ENCODE assay signal across 8 mouse cellular contexts in genomic region chr17:24469336-24469909, GRCm38 (mm10). TPM values are rescaled to one million over a fixed set of nuclear protein-coding genes. Genes with fewer than 3 reads are reported as not detected.
DNase-seq lines count a peak whose midpoint lies in the region; ATAC-seq and TF ChIP-seq lines count a peak whose summit lies in the region.

No protein-coding gene starts in this region.

- TF ChIP-seq CTCF in kidney, postnatal 0 days (IDR thresholded peaks at IDR 0.05; ENCODE audit: low read depth): no peak
- TF ChIP-seq CTCF in hindbrain, postnatal 0 days (IDR thresholded peaks at IDR 0.05; ENCODE audit: low read depth): no peak

- peak overlapping the region; percentile 70 for H3K4me3 ChIP-seq in kidney, postnatal 0 days (replicated peaks; ENCODE audit: low read depth, low read length)
- peak overlapping the region; percentile 91 for H3K4me3 ChIP-seq in embryonic facial prominence, embryonic 10.5 days
- peak overlapping the region; percentile 79 for H3K4me3 ChIP-seq in hindbrain, postnatal 0 days (ENCODE audit: low read length)
- peak overlapping the region; percentile 92 for H3K4me3 ChIP-seq in midbrain, embryonic 16.5 days (ENCODE audit: low read depth, low read length)

- H3K9me3 ChIP-seq in kidney, postnatal 0 days (replicated peaks; ENCODE audit: low read length): no peaks in the 10 kb centered on the region
- no peaks in the 10 kb centered on the region for H3K9me3 ChIP-seq in embryonic facial prominence, embryonic 10.5 days
- H3K9me3 ChIP-seq in hindbrain, postnatal 0 days (ENCODE audit: low read length): no peaks in the 10 kb centered on the region
- H3K9me3 ChIP-seq in midbrain, embryonic 16.5 days (replicated peaks; ENCODE audit: control insufficient read depth, low read length, poor library complexity, severe bottlenecking): no peaks in the 10 kb centered on the region

- no peaks in the 10 kb centered on the region for H3K27me3 ChIP-seq in kidney, postnatal 0 days (ENCODE audit: insufficient read depth, low read length)
- H3K27me3 ChIP-seq in embryonic facial prominence, embryonic 10.5 days (replicated peaks; ENCODE audit: low read depth, poor library complexity, severe bottlenecking): no peaks in the 10 kb centered on the region
- H3K27me3 ChIP-seq in hindbrain, postnatal 0 days (ENCODE audit: insufficient read depth, low read length): no peaks in the 10 kb centered on the region
- H3K27me3 ChIP-seq in midbrain, embryonic 16.5 days (ENCODE audit: control insufficient read depth, insufficient read depth, low read depth, low read length): no peaks in the 10 kb centered on the region

- DNase-seq in kidney, postnatal 0 days (ENCODE audit: low spot score): no peak
- no peak for DNase-seq in kidney, postnatal 4 days
- DNase-seq in embryonic facial prominence, embryonic 10.5 days (ENCODE audit: low spot score): no peak
- DNase-seq in hindbrain, postnatal 0 days (ENCODE audit: low spot score): no peak
- no peak for DNase-seq in right cerebral cortex, postnatal 10 days (ENCODE audit: low spot score in 2 of 2)
- no peak for DNase-seq in left cerebral cortex, adult 9 months (ENCODE audit: low spot score in 2 of 2)

- peak overlapping the region; percentile 95 for H3K4me2 ChIP-seq in kidney, postnatal 0 days (ENCODE audit: low read length)
- H3K4me2 ChIP-seq in hindbrain, postnatal 0 days (ENCODE audit: low read depth, low read length): peak overlapping the region; percentile 97
- peak overlapping the region; percentile 66 for H3K4me2 ChIP-seq in midbrain, embryonic 16.5 days (ENCODE audit: low read length)

- H3K27ac ChIP-seq in kidney, postnatal 0 days: peak overlapping the region; percentile 81
- H3K27ac ChIP-seq in embryonic facial prominence, embryonic 10.5 days (replicated peaks): peak overlapping the region; percentile 92
- peak overlapping the region; percentile 92 for H3K27ac ChIP-seq in hindbrain, postnatal 0 days
- peak overlapping the region; percentile 86 for H3K27ac ChIP-seq in midbrain, embryonic 16.5 days (ENCODE audit: low read length)

- ATAC-seq in kidney, postnatal 0 days (replicated peaks; ENCODE audit: low FRiP score, low read depth): no peak
- no peak for ATAC-seq in hindbrain, postnatal 0 days
- no peak for ATAC-seq in midbrain, embryonic 16.5 days
- no peak for ATAC-seq in activated CD4-positive, CD25-positive, alpha-beta regulatory T cell, adult 4 months

- H3K4me1 ChIP-seq in kidney, postnatal 0 days (replicated peaks; ENCODE audit: insufficient read depth, low read length): peaks cover 24% of the 10 kb centered on the region
- peaks cover 38% of the 10 kb centered on the region for H3K4me1 ChIP-seq in embryonic facial prominence, embryonic 10.5 days
- H3K4me1 ChIP-seq in hindbrain, postnatal 0 days (ENCODE audit: insufficient read depth, low read length): peaks cover 18% of the 10 kb centered on the region
- peaks cover 22% of the 10 kb centered on the region for H3K4me1 ChIP-seq in midbrain, embryonic 16.5 days (ENCODE audit: control insufficient read depth, insufficient read depth, low read length)

- H3K9ac ChIP-seq in kidney, postnatal 0 days (ENCODE audit: low read depth, low read length): peak overlapping the region; percentile 82; the same call in 1 of the 2 replicates
- H3K9ac ChIP-seq in hindbrain, postnatal 0 days (replicated peaks; ENCODE audit: low read length): peak overlapping the region; percentile 80
- H3K9ac ChIP-seq in midbrain, embryonic 16.5 days (ENCODE audit: low read depth, low read length): peak overlapping the region; percentile 59

- H3K36me3 ChIP-seq in kidney, postnatal 0 days (ENCODE audit: insufficient read depth, low read length): 0 out of 2 replicates have a peak, but pooled peaks cover 3% of the 10 kb centered on the region
- H3K36me3 ChIP-seq in embryonic facial prominence, embryonic 10.5 days (replicated peaks): peaks cover 26% of the 10 kb centered on the region
- 0 out of 2 replicates have a peak, but pooled peaks cover 8% of the 10 kb centered on the region for H3K36me3 ChIP-seq in hindbrain, postnatal 0 days (ENCODE audit: insufficient read depth, low read length)
- peaks cover under 1% of the 10 kb centered on the region; the same call in 1 of the 2 replicates for H3K36me3 ChIP-seq in midbrain, embryonic 16.5 days (ENCODE audit: control insufficient read depth, insufficient read depth, low read length)

- whole genome bisulfite sequencing in kidney, postnatal 0 days: 18% methylated on average over 7 of the region's 7 CpGs
- 20% methylated on average over 7 of the region's 7 CpGs for WGBS in embryonic facial prominence, embryonic 10.5 days
- 19% methylated on average over 7 of the region's 7 CpGs for WGBS in hindbrain, postnatal 0 days
- WGBS in midbrain, embryonic 16.5 days: 18% methylated on average over 7 of the region's 7 CpGs

RNA-seq across cellular contexts. Expression of gene E4f1, which starts 0.7 kb away (rescaled TPM):
- 9.8 and 12.0 TPM in 2 replicates for polyA plus RNA-seq in kidney, postnatal 0 days (2015; fragmentation: Nextera tagmentation; extraction: Ambion mirVana)
- 35.5 and 36.6 TPM in 2 replicates for polyA plus RNA-seq in embryonic facial prominence, embryonic 10.5 days (2016; fragmentation: Nextera tagmentation; extraction: Ambion mirVana)
- total RNA-seq in hindbrain, postnatal 0 days (2014; rRNA removed): 32.4 and 36.3 TPM in 2 replicates
- polyA plus RNA-seq in hindbrain, postnatal 0 days (2015; fragmentation: Nextera tagmentation; extraction: Ambion mirVana): 28.0 and 33.5 TPM in 2 replicates
- 46.4 and 50.2 TPM in 2 replicates for polyA plus RNA-seq in midbrain, embryonic 16.5 days (2015; fragmentation: Nextera tagmentation; extraction: Ambion mirVana)
- 10 to 100 TPM; 22.6 to 37.5 TPM for polyA plus RNA-seq in activated CD4-positive, CD25-positive, alpha-beta regulatory T cell, adult 4 months (2017; shearing (Covaris generic))

RNA-seq across cellular contexts. Expression of gene Pgp, which starts 0.8 kb away (rescaled TPM):
- polyA plus RNA-seq in kidney, postnatal 0 days (2015; fragmentation: Nextera tagmentation; extraction: Ambion mirVana): 61.7 and 64.0 TPM in 2 replicates
- 71.0 and 72.8 TPM in 2 replicates for polyA plus RNA-seq in embryonic facial prominence, embryonic 10.5 days (2016; fragmentation: Nextera tagmentation; extraction: Ambion mirVana)
- total RNA-seq in hindbrain, postnatal 0 days (2014; rRNA removed): 71.7 and 74.1 TPM in 2 replicates
- 94.1 and 97.6 TPM in 2 replicates for polyA plus RNA-seq in hindbrain, postnatal 0 days (2015; fragmentation: Nextera tagmentation; extraction: Ambion mirVana)
- 64.2 and 70.2 TPM in 2 replicates for polyA plus RNA-seq in midbrain, embryonic 16.5 days (2015; fragmentation: Nextera tagmentation; extraction: Ambion mirVana)
- 1 to 10 TPM; 3.3 to 6.2 TPM for polyA plus RNA-seq in activated CD4-positive, CD25-positive, alpha-beta regulatory T cell, adult 4 months (2017; shearing (Covaris generic))

RNA-seq across cellular contexts. Expression of gene Bricd5, which starts 4.3 kb away (rescaled TPM):
- 1.2 and 1.6 TPM in 2 replicates for polyA plus RNA-seq in kidney, postnatal 0 days (2015; fragmentation: Nextera tagmentation; extraction: Ambion mirVana)
- 0.36 and 0.67 TPM in 2 replicates for polyA plus RNA-seq in embryonic facial prominence, embryonic 10.5 days (2016; fragmentation: Nextera tagmentation; extraction: Ambion mirVana)
- 0.47 and 4.0 TPM in 2 replicates for total RNA-seq in hindbrain, postnatal 0 days (2014; rRNA removed)
- 1.3 and 1.4 TPM in 2 replicates for polyA plus RNA-seq in hindbrain, postnatal 0 days (2015; fragmentation: Nextera tagmentation; extraction: Ambion mirVana)
- polyA plus RNA-seq in midbrain, embryonic 16.5 days (2015; fragmentation: Nextera tagmentation; extraction: Ambion mirVana): 0.40 TPM in 1 of 2 replicates, not detected in the other
- polyA plus RNA-seq in activated CD4-positive, CD25-positive, alpha-beta regulatory T cell, adult 4 months (2017; shearing (Covaris generic)): not detected

RNA-seq across cellular contexts. Expression of gene Mlst8, which starts 9.5 kb away (rescaled TPM):
- 24.1 and 24.2 TPM in 2 replicates for polyA plus RNA-seq in kidney, postnatal 0 days (2015; fragmentation: Nextera tagmentation; extraction: Ambion mirVana)
- polyA plus RNA-seq in embryonic facial prominence, embryonic 10.5 days (2016; fragmentation: Nextera tagmentation; extraction: Ambion mirVana): 37.5 and 39.0 TPM in 2 replicates
- total RNA-seq in hindbrain, postnatal 0 days (2014; rRNA removed): 45.9 and 55.3 TPM in 2 replicates
- polyA plus RNA-seq in hindbrain, postnatal 0 days (2015; fragmentation: Nextera tagmentation; extraction: Ambion mirVana): 26.3 and 26.4 TPM in 2 replicates
- 36.5 and 37.2 TPM in 2 replicates for polyA plus RNA-seq in midbrain, embryonic 16.5 days (2015; fragmentation: Nextera tagmentation; extraction: Ambion mirVana)
- polyA plus RNA-seq in activated CD4-positive, CD25-positive, alpha-beta regulatory T cell, adult 4 months (2017; shearing (Covaris generic)): 10 to 100 TPM; 12.6 to 15.3 TPM

RNA-seq across cellular contexts. Expression of gene Caskin1, which starts 19.0 kb away (rescaled TPM):
- 0.82 and 1.1 TPM in 2 replicates for polyA plus RNA-seq in kidney, postnatal 0 days (2015; fragmentation: Nextera tagmentation; extraction: Ambion mirVana)
- 3.1 and 3.9 TPM in 2 replicates for polyA plus RNA-seq in embryonic facial prominence, embryonic 10.5 days (2016; fragmentation: Nextera tagmentation; extraction: Ambion mirVana)
- total RNA-seq in hindbrain, postnatal 0 days (2014; rRNA removed): 152 and 163 TPM in 2 replicates
- 42.1 and 43.7 TPM in 2 replicates for polyA plus RNA-seq in hindbrain, postnatal 0 days (2015; fragmentation: Nextera tagmentation; extraction: Ambion mirVana)
- polyA plus RNA-seq in midbrain, embryonic 16.5 days (2015; fragmentation: Nextera tagmentation; extraction: Ambion mirVana): 43.6 and 45.7 TPM in 2 replicates
- polyA plus RNA-seq in activated CD4-positive, CD25-positive, alpha-beta regulatory T cell, adult 4 months (2017; shearing (Covaris generic)): under 1 TPM; 0.10 to 0.17 TPM
